Mouse (Mus musculus) lung, embryonic 16.5 days (tissue): Measurements from ENCODE around the gene Nom1. TPM values are rescaled to one million over a fixed set of nuclear protein-coding genes. Genes with fewer than 3 reads are reported as not detected.

Experiments
- ATAC-seq: fragments of 200-750 bp; cut with Nextera tagmentation; 2 replicates; pipeline ENCODE4 v1.8.0; 2017; ENCODE audit warnings: low read depth, mild to moderate bottlenecking, moderate library complexity
- H3K27ac ChIP-seq: fragments of 300-500 bp; sonication (generic); 2 replicates; pipeline ENCODE4 v1.5.1; 2014; ENCODE audit warnings: mild to moderate bottlenecking, control low read depth, low read length
- H3K27me3 ChIP-seq: fragments of 300-500 bp; sonication (generic); 2 replicates; pipeline ENCODE4 v1.6.1; 2014; ENCODE audit warnings: low read depth, low read length, mixed read lengths; ENCODE audit not compliant: control insufficient read depth, insufficient read depth
- H3K36me3 ChIP-seq: fragments of 300-500 bp; sonication (generic); 2 replicates; pipeline ENCODE4 v1.6.1; 2014; ENCODE audit warnings: low read length; ENCODE audit not compliant: control insufficient read depth, insufficient read depth
- H3K4me1 ChIP-seq: fragments of 300-500 bp; sonication (generic); replicated peaks from 2 replicates; pipeline ENCODE4 v1.6.1; 2014; ENCODE audit warnings: low read length, mixed read lengths; ENCODE audit not compliant: control insufficient read depth, insufficient read depth
- H3K4me2 ChIP-seq: fragments of 300-500 bp; sonication (generic); 2 replicates; pipeline ENCODE4 v1.6.1; 2014; ENCODE audit warnings: low read depth, low read length, control low read depth
- H3K4me3 ChIP-seq: fragments of 300-500 bp; sonication (generic); 2 replicates; pipeline ENCODE4 v1.5.1; 2014; ENCODE audit warnings: mild to moderate bottlenecking, low read length, control low read depth
- H3K9ac ChIP-seq: fragments of 300-500 bp; sonication (generic); 2 replicates; pipeline ENCODE4 v1.6.1; 2014; ENCODE audit warnings: low read length, control low read depth
- H3K9me3 ChIP-seq: fragments of 300-500 bp; sonication (generic); 2 replicates; pipeline ENCODE4 v1.6.1; 2016; ENCODE audit warnings: low read length; ENCODE audit not compliant: control insufficient read depth
- WGBS: fragments of 180-500 bp; shearing (Covaris S2); extraction: QIAGEN DNeasy Blood & Tissue Kit; methylation state at CpG from one replicate; pipeline ENCODE4 v1.1.7; 2014; 5-methylcytosine and 5-hydroxymethylcytosine counted together
- polyA plus RNA-seq: library from polyadenylated mRNA; unstranded; fragments of >200 nt; fragmentation: Nextera tagmentation; extraction: Ambion mirVana; gene quantifications from 2 replicates; pipeline ENCODE4 v1.2.1, GENCODE M21; 2015

Gene Nom1
- polyA plus RNA-seq, 1 experiment from 2014 or later = 25.0 TPM

DNA sequence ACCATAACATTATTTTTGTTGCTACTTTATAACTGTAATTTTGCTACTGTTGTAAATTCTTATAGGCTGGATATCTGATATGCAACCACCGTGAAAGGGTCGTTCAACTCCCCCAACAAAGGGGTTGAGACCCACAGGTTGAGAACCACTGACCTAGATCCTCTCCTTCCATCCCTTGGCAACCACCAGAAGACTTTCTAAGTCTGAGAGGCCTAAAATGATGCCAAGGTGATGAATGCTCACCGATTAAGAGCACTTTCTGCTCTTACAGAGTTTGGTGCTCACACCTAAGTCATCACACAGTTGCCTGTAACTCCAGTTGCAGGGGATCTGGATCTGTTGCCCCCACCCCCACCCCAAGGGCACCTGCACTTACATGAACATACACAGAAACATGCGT lies 35.0 kb downstream of the Nom1 start:
- Histone ChIP-seq H3K9ac (no peak overlapping the region), H3K4me1 (no peaks in the 10 kb centered on the region), H3K9me3 (no peaks in the 10 kb centered on the region), H3K4me2 (no peak overlapping the region), H3K36me3 (no peaks in the 10 kb centered on the region), H3K27ac (no peak overlapping the region), H3K27me3 (peaks cover 72% of the 10 kb centered on the region), H3K4me3 (no peak overlapping the region)
- ATAC-seq = no peak
- WGBS = 14% methylated on average over 4 of the region's 4 CpGs

DNA sequence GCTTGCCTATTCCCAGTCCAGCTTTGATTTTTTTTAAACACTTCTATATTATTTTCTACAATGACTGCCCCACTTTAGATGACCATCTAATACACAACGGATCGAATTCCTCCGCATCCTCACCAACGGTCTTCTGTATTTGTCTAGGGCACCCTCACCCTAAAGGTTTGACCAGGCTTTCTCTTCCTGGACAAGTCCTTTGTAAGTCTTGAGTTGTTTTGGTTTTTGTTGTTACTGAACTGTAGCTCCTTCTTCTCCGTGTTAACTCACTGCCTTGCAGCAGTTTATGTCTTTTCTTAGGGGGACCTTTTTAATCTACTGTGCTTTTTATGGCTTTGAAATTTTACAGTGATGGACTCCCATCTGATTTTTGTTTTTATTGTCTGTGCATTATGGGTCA lies 35.8 kb downstream of the Nom1 start:
- no peak overlapping the region for H3K9ac ChIP-seq
- no peaks in the 10 kb centered on the region for H3K4me1 ChIP-seq
- H3K9me3 ChIP-seq = no peaks in the 10 kb centered on the region
- peaks cover 80% of the 10 kb centered on the region for H3K27me3 ChIP-seq
- H3K4me3 ChIP-seq = no peak overlapping the region
- 12% methylated on average over 5 of the region's 5 CpGs for WGBS
- H3K36me3 ChIP-seq = no peaks in the 10 kb centered on the region
- no peak overlapping the region for H3K4me2 ChIP-seq
- no peak for ATAC-seq
- H3K27ac ChIP-seq = no peak overlapping the region

GRCm38 (mm10) chr5:29470851-29471394 lies 36.5 kb downstream of the Nom1 start:
- H3K27me3 ChIP-seq = peaks cover 87% of the 10 kb centered on the region
- H3K4me2 ChIP-seq = no peak overlapping the region
- no peak for ATAC-seq
- H3K36me3 ChIP-seq = no peaks in the 10 kb centered on the region
- no peaks in the 10 kb centered on the region for H3K4me1 ChIP-seq
- H3K4me3 ChIP-seq = no peak overlapping the region
- no peak overlapping the region for H3K27ac ChIP-seq
- H3K9ac ChIP-seq = no peak overlapping the region
- no peaks in the 10 kb centered on the region for H3K9me3 ChIP-seq
- 5% methylated on average over 20 of the region's 20 CpGs for WGBS

DNA sequence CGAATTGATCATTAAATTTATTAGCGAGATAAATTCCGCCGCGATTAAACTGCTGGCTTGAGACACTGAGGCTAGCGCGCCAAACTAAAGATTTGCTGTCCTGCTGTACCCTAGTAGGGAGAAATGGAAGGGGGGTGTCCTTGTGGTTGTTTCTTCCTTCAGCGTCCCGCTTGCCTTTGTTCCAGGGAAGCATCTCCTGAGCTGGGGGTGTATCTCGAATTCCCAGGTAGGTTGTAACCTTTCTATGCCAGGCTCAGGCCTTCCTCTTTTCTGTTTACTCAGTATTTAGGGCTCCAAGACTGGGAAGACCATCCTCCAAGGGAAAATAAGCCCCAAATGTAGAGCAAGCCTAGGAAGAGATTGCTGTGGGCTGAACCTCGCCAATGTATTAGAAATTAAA lies 36.9 kb downstream of the Nom1 start:
- ATAC-seq = no peak
- Histone ChIP-seq H3K9ac (no peak overlapping the region), H3K4me3 (no peak overlapping the region), H3K4me2 (no peak overlapping the region), H3K4me1 (no peaks in the 10 kb centered on the region), H3K36me3 (no peaks in the 10 kb centered on the region), H3K27me3 (peaks cover 89% of the 10 kb centered on the region), H3K9me3 (no peaks in the 10 kb centered on the region), H3K27ac (no peak overlapping the region)
- 8% methylated on average over 11 of the region's 11 CpGs for WGBS

DNA sequence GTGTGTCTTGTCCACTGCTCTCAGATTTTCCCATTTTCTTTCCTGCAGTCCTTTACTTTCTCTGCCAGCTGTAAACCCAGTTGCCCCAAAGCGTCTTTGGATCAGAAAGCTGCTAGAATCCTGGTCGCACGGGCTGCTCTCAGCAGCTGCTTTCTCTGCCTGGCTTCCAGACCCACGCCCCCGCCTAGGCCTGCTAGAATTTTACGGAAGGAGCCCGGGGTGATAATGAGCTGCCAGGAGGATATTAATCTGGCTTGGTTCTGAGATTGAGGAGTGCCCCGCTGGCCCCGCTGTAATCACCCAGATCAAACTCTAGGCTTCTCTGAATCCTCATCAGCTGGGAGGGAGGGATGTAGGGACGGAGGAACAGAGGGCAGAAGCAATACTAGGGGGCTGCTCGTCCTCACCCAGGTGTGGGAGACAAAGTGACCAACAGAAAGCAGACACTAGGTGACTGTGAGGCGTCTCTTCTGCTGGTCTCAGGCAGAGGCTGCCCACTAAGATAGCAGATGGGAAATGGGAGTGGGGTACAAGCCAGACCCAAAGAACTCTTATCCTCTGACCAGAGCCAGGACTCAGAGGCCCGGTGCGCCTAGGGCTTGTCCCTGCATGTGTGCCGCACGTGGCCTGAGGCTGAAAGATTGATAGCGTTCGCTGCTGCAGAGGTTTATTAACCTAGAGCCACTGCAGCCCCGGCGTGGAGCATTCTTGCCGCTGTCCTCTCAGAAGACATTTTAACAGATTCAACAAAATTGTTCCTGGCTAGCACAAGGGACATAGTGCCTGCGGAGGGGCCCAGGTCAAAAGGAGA lies 37.6 kb downstream of the Nom1 start:
- no peak overlapping the region for H3K4me3 ChIP-seq
- no peaks in the 10 kb centered on the region for H3K36me3 ChIP-seq
- H3K4me2 ChIP-seq = no peak overlapping the region
- H3K27ac ChIP-seq = no peak overlapping the region
- no peak for ATAC-seq
- WGBS = 2% methylated on average over 22 of the region's 22 CpGs
- no peak overlapping the region for H3K9ac ChIP-seq
- H3K4me1 ChIP-seq = no peaks in the 10 kb centered on the region
- peaks cover 91% of the 10 kb centered on the region for H3K27me3 ChIP-seq
- no peaks in the 10 kb centered on the region for H3K9me3 ChIP-seq

- H3K4me1 ChIP-seq = peaks cover 12% of the 10 kb centered on the region
- no peaks in the 10 kb centered on the region for H3K36me3 ChIP-seq
- H3K4me3 ChIP-seq = no peak overlapping the region
- peaks cover 94% of the 10 kb centered on the region for H3K27me3 ChIP-seq
- no peaks in the 10 kb centered on the region for H3K9me3 ChIP-seq
- WGBS = 2% methylated on average over 35 of the region's 35 CpGs
- no peak overlapping the region for H3K27ac ChIP-seq
- H3K9ac ChIP-seq = no peak overlapping the region
- no peak for ATAC-seq
- H3K4me2 ChIP-seq = no peak overlapping the region
Observed at GRCm38 (mm10) chr5:29473551-29474245, 39.2 kb downstream of the Nom1 start.

DNA sequence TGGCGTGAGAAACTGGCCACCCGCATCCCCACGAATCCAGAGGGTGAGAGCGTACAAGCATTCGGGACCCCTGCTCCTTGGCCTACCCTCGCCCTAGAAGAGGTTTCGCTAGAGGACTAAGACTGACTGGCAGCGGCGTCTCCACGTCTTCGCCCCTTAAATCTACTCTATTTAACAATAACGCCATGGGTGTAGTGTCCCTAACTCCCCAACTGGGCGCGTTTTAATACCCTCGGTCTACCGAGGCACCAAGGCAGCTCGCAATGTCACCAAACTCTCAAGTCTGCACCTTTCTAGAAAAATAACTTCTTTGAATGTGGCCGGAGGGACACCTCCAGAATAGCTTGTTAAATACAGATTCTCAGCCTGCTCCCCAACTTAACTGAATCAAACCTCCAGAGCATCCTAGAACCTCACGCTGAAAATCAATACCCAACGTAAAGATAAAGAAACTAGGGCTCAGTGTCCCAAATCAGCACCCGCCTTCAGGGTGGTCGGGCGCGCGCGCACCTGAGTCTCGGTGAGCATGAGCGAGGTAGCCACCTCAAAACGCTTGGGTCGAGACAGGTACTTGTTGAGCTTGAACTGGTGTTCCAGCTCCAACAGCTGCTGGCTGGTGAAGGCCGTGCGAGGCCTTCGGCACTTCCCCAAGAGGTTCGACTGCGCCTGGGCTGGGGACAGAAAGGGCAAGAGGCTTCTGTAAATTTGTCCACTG lies 39.9 kb downstream of the Nom1 start:
- Histone ChIP-seq H3K4me1 (peaks cover 12% of the 10 kb centered on the region), H3K4me3 (no peak overlapping the region), H3K4me2 (no peak overlapping the region), H3K9ac (no peak overlapping the region), H3K27me3 (peaks cover 98% of the 10 kb centered on the region), H3K36me3 (no peaks in the 10 kb centered on the region), H3K27ac (no peak overlapping the region), H3K9me3 (no peaks in the 10 kb centered on the region)
- WGBS = 4% methylated on average over 35 of the region's 35 CpGs
- no peak for ATAC-seq

- Histone ChIP-seq H3K27ac (no peak overlapping the region), H3K4me3 (no peak overlapping the region), H3K4me1 (peaks cover 12% of the 10 kb centered on the region), H3K36me3 (no peaks in the 10 kb centered on the region), H3K9me3 (no peaks in the 10 kb centered on the region), H3K27me3 (peaks cover 97% of the 10 kb centered on the region), H3K9ac (no peak overlapping the region), H3K4me2 (no peak overlapping the region)
- WGBS = 3% methylated on average over 10 of the region's 10 CpGs
- no peak for ATAC-seq
Observed at GRCm38 (mm10) chr5:29475041-29475440, 40.6 kb downstream of the Nom1 start.

- peaks cover 12% of the 10 kb centered on the region for H3K4me1 ChIP-seq
- 5% methylated on average over 5 of the region's 5 CpGs for WGBS
- no peaks in the 10 kb centered on the region for H3K9me3 ChIP-seq
- no peak overlapping the region for H3K4me2 ChIP-seq
- H3K36me3 ChIP-seq = no peaks in the 10 kb centered on the region
- no peak for ATAC-seq
- H3K27ac ChIP-seq = no peak overlapping the region
- no peak overlapping the region for H3K9ac ChIP-seq
- no peak overlapping the region for H3K4me3 ChIP-seq
- peaks cover 97% of the 10 kb centered on the region for H3K27me3 ChIP-seq
Observed at GRCm38 (mm10) chr5:29475556-29475955, 41.1 kb downstream of the Nom1 start.
